Mouse (Mus musculus) left cerebral cortex, adult 11 months (tissue): Measurements from ENCODE around the gene Lefty2.
A peak's percentile ranks its signal among the peaks of the same experiment; 100 is the strongest.
"Not testable (repeated sequence)": the region's sequence is repeated elsewhere in the genome, so short reads cannot be mapped to it uniquely, and the experiment has no call there.

Experiments
- DNase-seq: peaks from one replicate; pipeline ENCODE4 v3.0.0; 2022; ENCODE audit warnings: low spot score

Gene Lefty2

GRCm38 (mm10) chr1:180934467-180935419, 41.8 kb downstream of the Lefty2 start, which contains the start of gene Lefty1:
Lefty1 (plus strand) TSS chr1:180935022.
- no peak for DNase-seq

DNA sequence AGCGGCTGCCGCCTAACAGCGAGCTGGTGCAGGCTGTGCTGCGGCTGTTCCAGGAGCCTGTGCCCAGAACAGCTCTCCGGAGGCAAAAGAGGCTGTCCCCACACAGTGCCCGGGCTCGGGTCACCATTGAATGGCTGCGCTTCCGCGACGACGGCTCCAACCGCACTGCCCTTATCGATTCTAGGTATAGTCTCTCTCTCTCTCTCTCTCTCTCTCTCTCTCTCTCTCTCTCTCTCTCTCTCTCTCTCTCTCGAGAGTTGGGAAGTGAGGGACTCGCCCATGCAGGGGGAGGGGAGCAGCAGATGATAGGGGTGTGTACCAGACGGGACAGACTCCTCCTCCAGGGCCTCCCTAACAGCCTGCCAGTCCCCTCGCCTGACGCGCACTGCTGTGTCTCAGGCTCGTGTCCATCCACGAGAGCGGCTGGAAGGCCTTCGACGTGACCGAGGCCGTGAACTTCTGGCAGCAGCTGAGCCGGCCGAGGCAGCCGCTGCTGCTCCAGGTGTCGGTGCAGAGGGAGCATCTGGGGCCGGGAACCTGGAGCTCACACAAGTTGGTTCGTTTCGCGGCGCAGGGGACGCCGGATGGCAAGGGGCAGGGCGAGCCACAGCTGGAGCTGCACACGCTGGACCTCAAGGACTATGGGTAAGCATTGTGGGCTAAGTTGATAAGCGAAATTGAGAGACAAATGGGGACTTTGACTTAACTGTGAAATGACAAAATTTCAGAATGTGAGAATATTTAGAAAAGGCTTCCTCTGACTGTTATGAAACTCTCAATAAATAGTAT, 43.9 kb downstream of the Lefty2 start:
- DNase-seq: not testable (repeated sequence)

DNA sequence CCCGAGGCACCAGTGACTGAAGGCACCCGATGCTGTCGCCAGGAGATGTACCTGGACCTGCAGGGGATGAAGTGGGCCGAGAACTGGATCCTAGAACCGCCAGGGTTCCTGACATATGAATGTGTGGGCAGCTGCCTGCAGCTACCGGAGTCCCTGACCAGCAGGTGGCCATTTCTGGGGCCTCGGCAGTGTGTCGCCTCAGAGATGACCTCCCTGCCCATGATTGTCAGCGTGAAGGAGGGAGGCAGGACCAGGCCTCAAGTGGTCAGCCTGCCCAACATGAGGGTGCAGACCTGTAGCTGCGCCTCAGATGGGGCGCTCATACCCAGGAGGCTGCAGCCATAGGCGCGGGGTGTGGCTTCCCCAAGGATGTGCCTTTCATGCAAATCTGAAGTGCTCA, 44.7 kb downstream of the Lefty2 start:
- DNase-seq: not testable (repeated sequence)

GRCm38 (mm10) chr1:180938781-180939180, 45.9 kb downstream of the Lefty2 start:
- DNase-seq: not testable (repeated sequence)

GRCm38 (mm10) chr1:180940776-180941460, 48.0 kb downstream of the Lefty2 start:
- DNase-seq: no peak

DNA sequence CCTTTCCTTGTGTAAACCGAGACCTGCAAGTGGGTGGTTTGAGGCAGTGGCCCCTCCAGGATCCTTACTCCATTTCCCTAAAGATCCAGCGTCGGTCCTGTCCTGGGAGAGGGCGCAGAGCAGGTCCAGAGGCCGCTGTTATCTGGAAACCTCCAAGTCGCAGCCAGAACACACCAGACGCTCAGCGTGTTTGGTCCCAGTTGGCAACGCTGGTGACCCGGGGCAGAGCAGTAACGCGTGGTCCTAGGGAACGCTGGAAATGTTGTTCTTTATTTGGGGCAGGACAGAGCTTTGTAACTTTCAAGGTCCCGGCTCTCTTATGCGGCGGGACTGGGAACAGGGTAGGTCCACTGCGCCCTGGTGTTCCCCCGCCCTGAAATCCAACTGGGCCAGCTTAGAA, 48.8 kb downstream of the Lefty2 start:
- no peak for DNase-seq

DNA sequence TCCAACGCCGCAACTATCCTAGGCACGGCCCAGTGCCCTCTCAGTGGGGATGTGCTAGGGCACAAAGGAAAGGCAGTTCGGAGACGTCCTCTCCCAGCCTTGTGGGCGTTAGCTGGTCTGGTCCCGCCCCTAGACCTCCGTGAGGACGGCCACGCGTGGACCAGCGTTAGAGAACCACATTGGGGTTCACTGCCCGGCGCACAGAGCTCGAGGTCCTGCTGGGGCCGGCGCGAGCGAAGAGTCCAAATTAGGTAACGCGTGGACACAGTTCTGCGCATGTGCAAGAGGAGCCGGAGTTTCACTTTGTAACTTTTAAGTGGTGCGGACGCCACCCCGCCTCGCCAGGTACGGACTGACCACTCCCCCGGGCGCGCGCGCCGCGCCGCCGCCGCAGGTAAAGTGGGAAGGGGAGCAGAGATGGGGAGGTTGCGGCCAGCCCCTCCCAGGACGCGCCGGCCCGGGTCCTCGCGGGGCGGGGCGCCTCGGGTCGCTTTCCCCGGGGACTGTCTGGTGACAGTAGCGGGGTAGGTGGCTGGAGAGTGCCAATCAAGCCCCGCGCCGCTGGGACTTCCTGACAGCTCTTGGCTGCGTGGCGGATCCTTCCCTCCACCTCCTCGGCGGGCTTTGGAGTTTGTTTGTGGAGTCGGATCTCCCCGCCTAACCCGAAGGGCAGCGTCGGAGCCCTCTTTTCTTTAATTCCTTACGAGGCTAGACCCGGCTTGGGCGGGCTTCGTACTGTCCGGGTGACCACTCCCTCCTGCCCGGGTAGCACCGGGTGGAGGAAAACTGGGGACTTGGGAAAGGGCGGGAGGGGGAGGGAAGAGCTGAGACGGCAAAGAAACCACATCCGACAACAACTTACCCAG, 49.5 kb downstream of the Lefty2 start, which contains the start of gene Tmem63a:
Gene Tmem63a, plus strand, starts transcription at position 179 of the 866 bp plus-strand sequence.
- no peak for DNase-seq

DNA sequence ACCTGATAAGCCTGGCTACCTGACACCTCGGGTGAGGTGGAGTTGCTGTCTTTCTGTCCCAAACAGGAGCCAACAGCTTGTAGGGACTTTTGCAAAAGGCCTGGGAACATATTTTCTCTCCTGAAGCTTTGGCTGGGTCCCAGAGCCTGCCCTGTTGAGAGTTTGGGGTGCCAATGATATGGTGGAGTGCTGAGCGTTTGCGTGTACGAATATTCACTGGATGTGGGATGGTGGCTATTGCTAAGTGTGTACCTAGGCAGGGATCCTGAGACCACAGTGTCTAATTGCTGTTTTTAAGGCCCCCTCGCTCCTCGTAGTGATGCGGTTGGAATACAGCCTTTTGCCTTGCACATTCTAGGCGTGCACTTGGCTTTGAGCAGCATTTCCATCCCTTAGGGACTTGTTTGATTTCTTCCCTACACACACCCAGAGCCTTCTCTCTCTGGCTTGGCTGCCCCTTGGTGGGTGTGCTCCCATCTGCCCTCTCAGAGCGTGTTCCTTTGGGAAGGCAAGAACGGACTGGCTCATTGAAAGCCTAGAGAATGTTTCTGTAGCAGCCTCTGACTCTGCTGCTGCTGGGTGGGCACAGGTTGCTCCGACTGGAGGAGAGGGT, 50.2 kb downstream of the Lefty2 start:
- no peak for DNase-seq

DNA sequence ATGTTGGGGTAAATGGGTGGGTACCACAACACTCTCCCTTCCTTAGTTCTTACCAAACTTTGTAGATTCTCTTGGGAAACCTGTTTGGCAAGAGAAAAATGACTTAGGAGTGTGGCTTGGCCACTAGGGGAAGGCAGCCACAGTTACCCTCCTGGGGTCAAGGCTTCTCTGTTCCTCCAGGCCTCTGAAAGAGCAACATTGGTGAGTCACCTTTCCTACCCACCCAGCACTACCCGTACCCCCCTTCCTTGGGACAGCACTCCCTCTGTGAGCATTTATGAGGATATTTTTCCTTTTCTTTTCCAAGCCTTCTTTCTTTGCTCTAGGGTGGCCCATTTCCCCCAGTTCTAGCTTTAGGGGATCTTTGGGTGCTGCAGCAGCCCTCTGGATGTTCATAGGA, 51.0 kb downstream of the Lefty2 start:
- no peak for DNase-seq

DNA sequence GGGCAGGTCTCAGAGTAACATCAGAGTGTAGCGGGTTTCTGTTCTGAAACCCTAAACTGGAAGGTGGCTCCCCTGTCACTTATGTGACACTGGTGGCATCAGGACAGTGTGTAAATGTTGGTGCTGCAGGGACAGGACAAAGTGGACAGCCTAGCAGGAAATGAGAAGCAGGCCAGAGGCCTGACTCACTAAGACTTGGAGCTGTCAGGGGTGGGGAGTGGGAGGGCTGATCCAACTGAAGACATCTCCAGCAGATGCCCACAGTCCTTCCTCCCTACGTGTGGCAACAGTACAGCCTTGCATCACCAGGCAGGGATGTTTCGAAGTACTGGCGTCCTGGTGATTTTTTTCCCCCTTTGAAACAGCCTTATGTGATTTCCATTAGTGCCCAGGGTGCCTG, 51.6 kb downstream of the Lefty2 start:
- no peak for DNase-seq

DNA sequence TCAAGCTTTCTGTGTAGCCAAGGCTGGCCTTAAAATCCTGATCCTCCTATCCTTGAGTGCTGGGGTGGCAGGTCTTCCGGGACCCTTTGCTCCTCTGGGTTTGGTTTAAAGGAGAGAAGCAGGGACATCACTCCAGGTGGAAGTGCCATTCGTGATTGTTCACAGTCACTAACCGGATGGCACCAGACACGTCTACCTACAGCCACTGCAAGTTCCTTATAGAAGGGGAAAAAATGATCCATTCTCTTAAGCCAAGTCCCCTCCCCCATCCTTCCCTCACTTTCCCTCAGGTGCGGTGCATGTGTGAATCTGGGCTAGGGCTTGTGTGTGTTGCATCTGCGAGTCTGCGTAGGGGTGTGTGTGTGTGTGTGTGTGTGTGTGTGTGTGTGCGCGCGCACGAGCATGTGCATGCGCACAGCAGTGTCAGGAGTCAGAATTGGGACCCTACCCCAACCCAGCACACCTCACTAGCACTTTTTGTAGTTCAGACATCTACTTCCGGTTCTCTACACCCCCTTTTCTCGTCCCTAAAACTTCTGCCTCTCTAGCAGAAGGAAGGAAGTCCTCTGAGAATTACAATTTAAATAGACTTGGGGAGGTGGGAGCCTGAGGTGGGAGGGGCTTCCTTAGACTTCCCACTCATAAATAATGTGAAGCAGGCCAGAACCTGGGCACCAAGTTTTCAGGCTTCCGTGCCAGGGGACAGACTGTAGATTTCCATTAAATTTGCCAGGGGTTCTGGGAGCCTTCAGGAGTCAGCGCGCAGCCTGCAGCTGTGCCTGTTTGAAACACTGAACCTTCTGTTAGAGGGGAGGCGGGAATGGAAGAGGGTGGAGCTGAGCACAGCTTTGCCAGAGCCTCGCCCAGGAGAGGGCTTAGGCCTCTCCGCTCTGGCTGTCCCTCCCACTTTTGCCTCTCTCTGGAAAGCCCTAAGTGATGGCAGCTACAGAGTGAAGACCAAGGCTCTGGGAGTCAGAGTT, 52.4 kb downstream of the Lefty2 start:
- peak; percentile 41 for DNase-seq

- DNase-seq: no peak
Measured at GRCm38 (mm10) chr1:180946448-180946847, 53.5 kb downstream of the Lefty2 start.
